Mouse (Mus musculus): Measurements from ENCODE around the gene Prnd. TPM values are rescaled to one million over a fixed set of nuclear protein-coding genes. Genes with fewer than 3 reads are reported as not detected.

Prnd gene
- total RNA-seq, 1 experiment: 0.98 TPM

DNA sequence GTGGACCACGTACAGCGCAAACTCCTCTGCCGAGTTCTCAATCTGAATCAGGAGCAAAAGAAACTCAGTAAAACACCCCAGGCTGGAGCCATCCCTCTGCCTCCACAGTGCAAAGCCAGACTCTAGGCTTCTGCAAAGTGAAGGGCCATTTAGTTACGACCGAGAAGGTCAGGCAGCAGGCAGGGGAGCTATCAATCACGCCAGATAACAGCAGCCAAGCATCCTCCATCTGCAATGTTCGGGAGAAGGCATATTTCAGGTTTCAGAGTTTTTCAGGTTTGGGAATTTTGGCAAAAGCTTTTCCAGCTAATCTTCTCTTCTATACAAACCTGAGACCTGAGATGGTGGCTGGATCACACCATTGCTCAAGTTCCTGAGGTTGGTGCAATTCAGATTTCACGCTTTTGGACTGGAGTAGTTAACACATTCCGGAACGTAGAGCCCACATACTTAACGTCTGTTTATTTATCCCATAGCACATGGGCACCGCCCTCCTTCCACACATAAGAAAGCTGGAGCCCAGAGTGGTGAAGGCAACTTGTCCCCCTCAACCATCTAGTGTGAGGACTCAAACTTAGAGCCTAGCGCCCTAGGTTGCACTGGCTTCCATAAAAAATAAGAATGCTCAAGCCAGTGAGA is 51.2 kb downstream of the Prnd start:
- TF ChIP-seq ZNF384 (IDR thresholded peaks at IDR 0.05; ENCODE audit: low read depth, low read length) (no peak), CHD2 (IDR thresholded peaks at IDR 0.05; ENCODE audit: low read depth, low read length) (no peak), MAFK (IDR thresholded peaks at IDR 0.05; ENCODE audit: insufficient read depth, low read depth, low read length) (no peak), ZC3H11A (IDR thresholded peaks at IDR 0.05; ENCODE audit: borderline replicate concordance, low read depth, low read length) (no peak), HCFC1 (IDR thresholded peaks at IDR 0.05; ENCODE audit: borderline replicate concordance, insufficient read depth, low read length) (no peak)
- in situ Hi-C loops (cut with MboI; ENCODE audit: low sequenced_read_pairs in 2 of 2, unreplicated experiment in 2 of 2): no loop called here
- H3K27ac ChIP-seq (ENCODE audit: insufficient read depth, low read depth, low read length, poor library complexity, severe bottlenecking): no peak overlapping the region
- no peak overlapping the region for H3K4me3 ChIP-seq (ENCODE audit: insufficient read depth in 1 of 2, low read depth in 1 of 2, low read length in 2 of 2, poor library complexity in 1 of 2, severe bottlenecking in 1 of 2)
- H3K36me3 ChIP-seq (ENCODE audit: control insufficient read depth, insufficient read depth, low read length, poor library complexity, severe bottlenecking): peaks cover 5% of the 10 kb centered on the region; the same call in 1 of the 2 replicates
- DNase-seq (ENCODE audit: low read depth, low spot score): no peak
- peaks cover 0 to 2% of the 10 kb centered on the region in 2 experiments; a peak in 1 of 4 replicates for H3K4me1 ChIP-seq (ENCODE audit: control insufficient read depth in 2 of 2, insufficient read depth in 2 of 2, low read length in 2 of 2, poor library complexity in 1 of 2)
- no peak overlapping the region for H3K9ac ChIP-seq (ENCODE audit: insufficient read depth, low read depth, low read length, poor library complexity, severe bottlenecking)
- H3K9me3 ChIP-seq (ENCODE audit: control insufficient read depth, insufficient read depth, low read depth, low read length): no peaks in the 10 kb centered on the region

DNA sequence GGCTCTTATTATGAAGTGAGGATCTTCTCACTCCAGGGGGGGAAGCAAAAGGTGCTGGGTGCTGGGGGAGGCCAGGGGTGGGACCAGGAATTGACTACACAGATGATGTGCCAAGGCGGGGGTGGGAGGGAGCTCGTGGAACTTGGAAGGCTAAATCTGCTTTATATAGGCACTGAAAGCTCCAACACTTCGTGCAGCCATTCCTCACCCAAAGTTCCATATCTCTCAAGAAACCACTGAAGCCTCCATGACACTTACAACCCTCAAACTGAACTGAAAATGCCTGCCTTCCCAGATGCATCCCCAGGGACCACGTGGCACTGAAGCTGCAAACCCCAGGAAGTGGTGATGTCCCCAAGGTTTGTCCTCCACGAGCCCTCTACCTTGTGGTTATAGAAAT is 53.3 kb downstream of the Prnd start:
- Histone ChIP-seq H3K4me3 (ENCODE audit: insufficient read depth in 1 of 2, low read depth in 1 of 2, low read length in 2 of 2, poor library complexity in 1 of 2, severe bottlenecking in 1 of 2) (no peak overlapping the region), H3K9me3 (ENCODE audit: control insufficient read depth, insufficient read depth, low read depth, low read length) (no peaks in the 10 kb centered on the region), H3K36me3 (ENCODE audit: control insufficient read depth, insufficient read depth, low read length, poor library complexity, severe bottlenecking) (peaks cover 7% of the 10 kb centered on the region; the same call in 1 of the 2 replicates), H3K27ac (ENCODE audit: insufficient read depth, low read depth, low read length, poor library complexity, severe bottlenecking) (no peak overlapping the region), H3K4me1 (ENCODE audit: control insufficient read depth in 2 of 2, insufficient read depth in 2 of 2, low read length in 2 of 2, poor library complexity in 1 of 2) (peaks cover 0 to 2% of the 10 kb centered on the region in 2 experiments; a peak in 1 of 4 replicates), H3K9ac (ENCODE audit: insufficient read depth, low read depth, low read length, poor library complexity, severe bottlenecking) (no peak overlapping the region)
- no peak for TF ChIP-seq HCFC1 (IDR thresholded peaks at IDR 0.05; ENCODE audit: borderline replicate concordance, insufficient read depth, low read length)
- no peak for TF ChIP-seq CHD2 (IDR thresholded peaks at IDR 0.05; ENCODE audit: low read depth, low read length)
- TF ChIP-seq MAFK (IDR thresholded peaks at IDR 0.05; ENCODE audit: insufficient read depth, low read depth, low read length): no peak
- TF ChIP-seq ZC3H11A (IDR thresholded peaks at IDR 0.05; ENCODE audit: borderline replicate concordance, low read depth, low read length): no peak
- no peak for TF ChIP-seq ZNF384 (IDR thresholded peaks at IDR 0.05; ENCODE audit: low read depth, low read length)
- no peak for DNase-seq (ENCODE audit: low read depth, low spot score)
- in situ Hi-C loops (cut with MboI; ENCODE audit: low sequenced_read_pairs in 2 of 2, unreplicated experiment in 2 of 2): no loop called here

DNA sequence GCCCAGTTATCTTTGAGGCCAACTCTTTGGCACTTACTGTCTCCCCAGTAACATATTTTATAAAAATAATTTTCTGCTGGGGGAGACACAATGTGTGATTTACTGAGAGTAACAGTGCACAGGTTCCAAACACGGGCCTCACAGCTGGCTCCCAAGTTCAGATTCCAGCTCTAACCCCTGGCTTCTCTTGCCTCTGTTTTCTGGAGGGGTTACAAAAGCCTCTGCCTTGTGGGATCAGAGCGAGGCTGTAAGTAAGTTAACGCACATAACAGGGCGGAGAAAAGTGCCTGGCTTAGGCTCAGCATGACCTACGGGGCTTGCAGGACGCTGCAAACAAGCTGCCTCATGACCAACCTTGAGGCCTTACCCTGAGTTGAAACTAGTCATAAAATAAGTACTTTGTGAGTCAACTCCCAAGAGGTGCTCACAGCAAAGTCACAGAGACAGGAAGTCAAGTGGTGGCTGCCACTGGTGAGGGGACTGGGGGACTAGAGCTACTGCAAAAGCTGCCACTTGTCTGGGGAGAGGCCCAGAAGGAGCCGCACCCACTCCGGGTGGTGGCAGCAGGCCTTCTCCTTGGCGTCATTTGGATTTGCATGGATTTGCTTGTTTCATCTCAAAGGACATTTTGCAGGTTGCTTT is 54.0 kb downstream of the Prnd start:
- no peak overlapping the region for H3K4me3 ChIP-seq (ENCODE audit: insufficient read depth in 1 of 2, low read depth in 1 of 2, low read length in 2 of 2, poor library complexity in 1 of 2, severe bottlenecking in 1 of 2)
- in situ Hi-C loops (cut with MboI; ENCODE audit: low sequenced_read_pairs in 2 of 2, unreplicated experiment in 2 of 2): no loop called here
- TF ChIP-seq ZC3H11A (IDR thresholded peaks at IDR 0.05; ENCODE audit: borderline replicate concordance, low read depth, low read length): no peak
- peaks cover 7% of the 10 kb centered on the region; the same call in 1 of the 2 replicates for H3K36me3 ChIP-seq (ENCODE audit: control insufficient read depth, insufficient read depth, low read length, poor library complexity, severe bottlenecking)
- H3K9ac ChIP-seq (ENCODE audit: insufficient read depth, low read depth, low read length, poor library complexity, severe bottlenecking): no peak overlapping the region
- H3K27ac ChIP-seq (ENCODE audit: insufficient read depth, low read depth, low read length, poor library complexity, severe bottlenecking): 0 out of 2 replicates have a peak overlapping the region, but pooled peaks have one; percentile 6
- DNase-seq (ENCODE audit: low read depth, low spot score): no peak
- peaks cover 0 to 2% of the 10 kb centered on the region in 2 experiments; a peak in 1 of 4 replicates for H3K4me1 ChIP-seq (ENCODE audit: control insufficient read depth in 2 of 2, insufficient read depth in 2 of 2, low read length in 2 of 2, poor library complexity in 1 of 2)
- H3K9me3 ChIP-seq (ENCODE audit: control insufficient read depth, insufficient read depth, low read depth, low read length): no peaks in the 10 kb centered on the region

DNA sequence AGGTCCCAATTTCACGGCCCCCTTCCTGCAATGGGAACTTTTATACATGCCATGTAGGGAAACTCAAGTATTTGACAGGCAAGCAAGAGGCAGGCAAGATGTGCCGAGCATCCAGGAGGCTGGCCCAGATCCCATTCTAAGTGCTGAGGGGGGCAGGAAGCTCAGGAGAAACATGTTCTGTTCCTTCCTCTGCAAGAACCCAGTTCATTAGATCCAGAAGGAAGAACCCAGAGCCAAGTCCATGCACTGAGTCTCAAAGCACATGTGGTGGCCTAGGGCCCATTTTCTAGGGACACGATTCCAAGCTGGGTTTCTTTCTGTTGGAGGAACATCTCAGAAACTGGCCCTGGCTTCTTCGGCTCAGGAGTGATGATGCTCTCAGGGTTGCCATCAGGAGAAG is 54.8 kb downstream of the Prnd start:
- TF ChIP-seq MAFK (IDR thresholded peaks at IDR 0.05; ENCODE audit: insufficient read depth, low read depth, low read length) (no peak), ZC3H11A (IDR thresholded peaks at IDR 0.05; ENCODE audit: borderline replicate concordance, low read depth, low read length) (no peak), CHD2 (IDR thresholded peaks at IDR 0.05; ENCODE audit: low read depth, low read length) (no peak), ZNF384 (IDR thresholded peaks at IDR 0.05; ENCODE audit: low read depth, low read length) (no peak), HCFC1 (IDR thresholded peaks at IDR 0.05; ENCODE audit: borderline replicate concordance, insufficient read depth, low read length) (no peak)
- peaks cover 7% of the 10 kb centered on the region; the same call in 1 of the 2 replicates for H3K36me3 ChIP-seq (ENCODE audit: control insufficient read depth, insufficient read depth, low read length, poor library complexity, severe bottlenecking)
- no peaks in the 10 kb centered on the region for H3K9me3 ChIP-seq (ENCODE audit: control insufficient read depth, insufficient read depth, low read depth, low read length)
- H3K4me3 ChIP-seq (ENCODE audit: insufficient read depth in 1 of 2, low read depth in 1 of 2, low read length in 2 of 2, poor library complexity in 1 of 2, severe bottlenecking in 1 of 2): no peak overlapping the region
- no peak for DNase-seq (ENCODE audit: low read depth, low spot score)
- peaks cover 0 to 2% of the 10 kb centered on the region in 2 experiments; a peak in 1 of 4 replicates for H3K4me1 ChIP-seq (ENCODE audit: control insufficient read depth in 2 of 2, insufficient read depth in 2 of 2, low read length in 2 of 2, poor library complexity in 1 of 2)
- H3K9ac ChIP-seq (ENCODE audit: insufficient read depth, low read depth, low read length, poor library complexity, severe bottlenecking): no peak overlapping the region
- in situ Hi-C loops (cut with MboI; ENCODE audit: low sequenced_read_pairs in 2 of 2, unreplicated experiment in 2 of 2): no loop called here
- H3K27ac ChIP-seq (ENCODE audit: insufficient read depth, low read depth, low read length, poor library complexity, severe bottlenecking): no peak overlapping the region

Other genes starting within 250 kb of the Prnd start
- 0.16 TPM in 1 of 2 replicates, not detected in the other for gene Erv3, start 91.1 kb upstream of the Prnd start, total RNA-seq (2012; rRNA removed)
- 30.8 and 33.7 TPM in 2 replicates for gene Prnp, start 40.9 kb upstream of the Prnd start, total RNA-seq (2012; rRNA removed)
- gene Prn, start 40.9 kb upstream of the Prnd start, total RNA-seq (2012; rRNA removed): not detected in 2 replicates
- gene Rassf2, start 79.4 kb downstream of the Prnd start, total RNA-seq (2012; rRNA removed): 2.2 and 3.2 TPM in 2 replicates
- 33.7 and 43.5 TPM in 2 replicates for gene Slc23a2, start 194.2 kb downstream of the Prnd start, total RNA-seq (2012; rRNA removed)